ENCODE assay signal across 8 mouse cellular contexts in the genomic region with DNA sequence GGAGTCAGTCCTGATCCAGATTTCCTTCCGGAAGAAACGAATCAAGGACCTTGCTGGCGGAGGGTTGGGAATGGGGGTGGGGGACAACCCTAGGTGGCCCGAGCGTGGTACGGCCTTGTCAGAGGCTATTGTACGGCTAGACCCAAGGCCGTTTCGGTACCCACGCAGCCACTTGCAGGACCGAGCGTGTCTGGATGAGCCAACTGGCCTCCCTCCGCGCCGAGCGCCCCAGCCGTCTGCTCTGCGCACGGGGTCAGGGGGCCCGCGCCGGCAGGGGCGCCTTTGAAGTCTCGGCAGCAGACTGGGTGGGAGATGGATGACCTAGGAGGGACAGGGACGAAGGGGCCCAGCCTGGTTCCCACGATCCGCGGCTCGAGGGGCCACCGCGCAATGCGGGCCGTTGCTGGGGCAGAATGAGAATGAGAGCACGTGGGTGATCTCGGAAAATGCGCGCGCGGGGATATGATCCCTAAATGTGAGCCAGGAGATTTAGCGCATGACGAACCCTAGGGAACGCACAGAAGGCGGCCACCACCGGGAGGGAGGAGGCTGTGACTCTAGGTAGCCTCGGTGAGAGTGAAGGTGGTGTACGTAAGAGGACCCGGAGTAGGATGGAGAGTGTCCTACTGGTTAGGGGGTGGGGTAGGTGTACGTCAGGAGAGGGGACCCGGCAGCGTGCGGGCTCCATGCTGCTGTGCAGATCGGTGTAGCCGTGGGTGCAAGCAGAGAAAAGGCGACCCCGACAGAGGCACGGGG.
DNase-seq lines count a peak whose midpoint lies in the region; ATAC-seq and TF ChIP-seq lines count a peak whose summit lies in the region.

No protein-coding gene starts in this region.

- H3K36me3 ChIP-seq in lung, embryonic 14.5 days (ENCODE audit: insufficient read depth), result no peaks in the 10 kb centered on the region
- H3K36me3 ChIP-seq in forebrain, embryonic 16.5 days (ENCODE audit: control insufficient read depth, insufficient read depth), result no peaks in the 10 kb centered on the region
- H3K36me3 ChIP-seq in kidney, embryonic 14.5 days (ENCODE audit: control insufficient read depth, insufficient read depth, low read length), result no peaks in the 10 kb centered on the region

- no peak for TF ChIP-seq POLR2A in bone marrow, adult 2 months (IDR thresholded peaks at IDR 0.05; ENCODE audit: borderline replicate concordance, control insufficient read depth, low read depth, low read length)

- peak overlapping the region; percentile 56 for H3K4me3 ChIP-seq in lung, embryonic 14.5 days (ENCODE audit: low read depth, low read length)
- peak overlapping the region; percentile 35 for H3K4me3 ChIP-seq in bone marrow, adult 2 months (replicated peaks; ENCODE audit: control insufficient read depth, low read depth, low read length)
- H3K4me3 ChIP-seq in forebrain, embryonic 16.5 days (replicated peaks; ENCODE audit: low read length), result peak overlapping the region; percentile 55
- peak overlapping the region; percentile 53 for H3K4me3 ChIP-seq in kidney, embryonic 14.5 days (ENCODE audit: low read length)

- under 1% methylated on average over 56 of the region's 56 CpGs for WGBS in lung, embryonic 14.5 days
- whole genome bisulfite sequencing in bone marrow, adult 2 months, result under 1% methylated on average over 56 of the region's 56 CpGs
- 0% methylated on average over 56 of the region's 56 CpGs for WGBS in forebrain, embryonic 16.5 days
- WGBS in kidney, embryonic 14.5 days, result under 1% methylated on average over 56 of the region's 56 CpGs

- peak; percentile 85 for ATAC-seq in lung, embryonic 14.5 days (ENCODE audit: insufficient read depth)
- peak; percentile 77 for ATAC-seq in forebrain, embryonic 16.5 days
- peak; percentile 83 for ATAC-seq in kidney, embryonic 14.5 days (ENCODE audit: low FRiP score, low TSS enrichment)

- DNase-seq in lung, embryonic 14.5 days, result peak; percentile 68
- no peak for DNase-seq in lung, adult 18-20 months
- peak; percentile 16 to 39 for DNase-seq in lung, postnatal 4 days
- peak; percentile 14 for DNase-seq in retina, postnatal 7 days (ENCODE audit: low read depth, low spot score)
- DNase-seq in natural killer cell, adult 2 months (ENCODE audit: low spot score in 2 of 2), result no peak

- 0 out of 2 replicates have a peak, but pooled peaks cover 3% of the 10 kb centered on the region for H3K4me1 ChIP-seq in lung, embryonic 14.5 days (ENCODE audit: insufficient read depth)
- H3K4me1 ChIP-seq in bone marrow, adult 2 months (ENCODE audit: control insufficient read depth, insufficient read depth, low read length), result no peaks in the 10 kb centered on the region
- peaks cover 13% of the 10 kb centered on the region for H3K4me1 ChIP-seq in forebrain, embryonic 16.5 days (replicated peaks; ENCODE audit: control insufficient read depth, insufficient read depth, low read length)
- 0 out of 2 replicates have a peak, but pooled peaks cover 3% of the 10 kb centered on the region for H3K4me1 ChIP-seq in kidney, embryonic 14.5 days (ENCODE audit: control insufficient read depth, insufficient read depth, low read length)

- peak; percentile 32 for TF ChIP-seq CTCF in lung, embryonic 14.5 days (IDR thresholded peaks at IDR 0.05; ENCODE audit: low read depth)
- TF ChIP-seq CTCF in bone marrow, adult 2 months (IDR thresholded peaks at IDR 0.05; ENCODE audit: control insufficient read depth, insufficient read depth, low read length), result no peak

- H3K27me3 ChIP-seq in lung, embryonic 14.5 days (ENCODE audit: insufficient read depth, low read length), result no peaks in the 10 kb centered on the region
- H3K27me3 ChIP-seq in forebrain, embryonic 16.5 days (replicated peaks; ENCODE audit: control insufficient read depth, insufficient read depth, low read length), result no peaks in the 10 kb centered on the region
- no peaks in the 10 kb centered on the region for H3K27me3 ChIP-seq in kidney, embryonic 14.5 days (ENCODE audit: control insufficient read depth, insufficient read depth, low read length)

- no peaks in the 10 kb centered on the region for H3K9me3 ChIP-seq in lung, embryonic 14.5 days (ENCODE audit: low read depth, low read length)
- no peaks in the 10 kb centered on the region for H3K9me3 ChIP-seq in forebrain, embryonic 16.5 days (ENCODE audit: control insufficient read depth, low read length)
- no peaks in the 10 kb centered on the region for H3K9me3 ChIP-seq in kidney, embryonic 14.5 days (ENCODE audit: control insufficient read depth, low read length)

- H3K4me2 ChIP-seq in lung, embryonic 14.5 days, result peak overlapping the region; percentile 99
- H3K4me2 ChIP-seq in forebrain, embryonic 16.5 days (ENCODE audit: low read length), result peak overlapping the region; percentile 98
- peak overlapping the region; percentile 98 for H3K4me2 ChIP-seq in kidney, embryonic 14.5 days (replicated peaks; ENCODE audit: low read depth, low read length)

- H3K9ac ChIP-seq in lung, embryonic 14.5 days, result peak overlapping the region; percentile 72
- H3K9ac ChIP-seq in forebrain, embryonic 16.5 days (replicated peaks; ENCODE audit: low read depth, low read length), result peak overlapping the region; percentile 51
- peak overlapping the region; percentile 79 for H3K9ac ChIP-seq in kidney, embryonic 14.5 days (ENCODE audit: low read depth, low read length)

- peak overlapping the region; percentile 92 for H3K27ac ChIP-seq in lung, embryonic 14.5 days (ENCODE audit: low read depth)
- H3K27ac ChIP-seq in bone marrow, adult 2 months (ENCODE audit: control insufficient read depth, insufficient read depth, low read depth, low read length, poor library complexity), result no peak overlapping the region
- no peak overlapping the region for H3K27ac ChIP-seq in forebrain, embryonic 16.5 days (ENCODE audit: low read length)
- H3K27ac ChIP-seq in kidney, embryonic 14.5 days (ENCODE audit: low read depth, low read length), result peak overlapping the region; percentile 89

Comparison
In these comparisons a context has a peak if more than half of its experiments do, and no peak if none do; other contexts are left out.
1. DNase-seq: peak in lung, embryonic 14.5 days (single experiment), lung, postnatal 4 days (2 of 2) and retina, postnatal 7 days (single experiment); none in lung, adult 18-20 months (0 of 2) and natural killer cell, adult 2 months (0 of 2).
2. H3K27ac ChIP-seq: peak in lung, embryonic 14.5 days (single experiment) and kidney, embryonic 14.5 days (single experiment); none in bone marrow, adult 2 months (single experiment) and forebrain, embryonic 16.5 days (single experiment).
3. Peak in every context shown above with its lines, with median percentiles within 50 percentile points of each other: ATAC-seq, H3K4me2 ChIP-seq, H3K4me3 ChIP-seq and H3K9ac ChIP-seq.